Mouse (Mus musculus) embryonic facial prominence, embryonic 14.5 days (tissue): ENCODE data around the gene Grin2b. TPM values are rescaled to one million over a fixed set of nuclear protein-coding genes. Genes with fewer than 3 reads are reported as not detected.
"Not testable (repeated sequence)": the region's sequence is repeated elsewhere in the genome, so short reads cannot be mapped to it uniquely, and the experiment has no call there.

Source experiments
- ATAC-seq: fragments of 200-750 bp; cut with Nextera tagmentation; 2 replicates; pipeline ENCODE4 v1.8.0; 2017; ENCODE audit warnings: low read depth, moderate number of reproducible peaks, moderate TSS enrichment
- DNase-seq: peaks from one replicate; pipeline ENCODE4 v3.0.0-alpha.2; 2015; ENCODE audit warnings: low spot score
- H3K27ac ChIP-seq: fragments of 300-500 bp; sonication (generic); replicated peaks from 2 replicates; pipeline ENCODE4 v1.5.1; 2014; ENCODE audit warnings: low read depth, mild to moderate bottlenecking, low read length, moderate library complexity
- H3K27me3 ChIP-seq: fragments of 300-500 bp; sonication (generic); replicated peaks from 2 replicates; pipeline ENCODE4 v1.6.1; 2014; ENCODE audit warnings: low read length; ENCODE audit not compliant: control insufficient read depth, insufficient read depth
- H3K36me3 ChIP-seq: fragments of 300-500 bp; sonication (generic); 2 replicates; pipeline ENCODE4 v1.6.1; 2014; ENCODE audit warnings: low read length, mixed read lengths; ENCODE audit not compliant: control insufficient read depth, insufficient read depth
- H3K4me1 ChIP-seq: fragments of 300-500 bp; sonication (generic); 2 replicates; pipeline ENCODE4 v1.6.1; 2014; ENCODE audit warnings: antibody characterized with exemption, low read length; ENCODE audit not compliant: control insufficient read depth, insufficient read depth
- H3K4me2 ChIP-seq: fragments of 300-500 bp; sonication (generic); 2 replicates; pipeline ENCODE4 v1.6.1; 2014; ENCODE audit warnings: low read depth, mild to moderate bottlenecking, low read length, moderate library complexity, mixed read lengths
- H3K4me3 ChIP-seq: fragments of 300-500 bp; sonication (generic); 2 replicates; pipeline ENCODE4 v1.5.1; 2014; ENCODE audit warnings: low read depth, mild to moderate bottlenecking, low read length
- H3K9ac ChIP-seq: fragments of 300-500 bp; sonication (generic); 2 replicates; pipeline ENCODE4 v1.6.1; 2014; ENCODE audit warnings: low read depth, mild to moderate bottlenecking, low read length, moderate library complexity, mixed read lengths
- H3K9me3 ChIP-seq: fragments of 300-500 bp; sonication (generic); 2 replicates; pipeline ENCODE4 v1.6.1; 2016; ENCODE audit warnings: low read length; ENCODE audit not compliant: control insufficient read depth
- WGBS: fragments of 180-500 bp; shearing (Covaris S2); extraction: QIAGEN DNeasy Blood & Tissue Kit; methylation state at CpG from one replicate; pipeline ENCODE4 v1.1.7; 2014; 5-methylcytosine and 5-hydroxymethylcytosine counted together
- microRNA-seq: library from miRNA; unstranded; fragments of <30 nt; microRNA quantifications from one replicate; pipeline ENCODE4, GENCODE M21; 2016; ENCODE audit warnings: borderline number of aligned reads
- polyA plus RNA-seq: library from polyadenylated mRNA; unstranded; fragments of >200 nt; fragmentation: Nextera tagmentation; extraction: Ambion mirVana; gene quantifications from 2 replicates; pipeline ENCODE4 v1.2.1, GENCODE M21; 2014

The Grin2b gene
- polyA plus RNA-seq, 1 experiment from 2014 or later: 2.1 TPM

DNA sequence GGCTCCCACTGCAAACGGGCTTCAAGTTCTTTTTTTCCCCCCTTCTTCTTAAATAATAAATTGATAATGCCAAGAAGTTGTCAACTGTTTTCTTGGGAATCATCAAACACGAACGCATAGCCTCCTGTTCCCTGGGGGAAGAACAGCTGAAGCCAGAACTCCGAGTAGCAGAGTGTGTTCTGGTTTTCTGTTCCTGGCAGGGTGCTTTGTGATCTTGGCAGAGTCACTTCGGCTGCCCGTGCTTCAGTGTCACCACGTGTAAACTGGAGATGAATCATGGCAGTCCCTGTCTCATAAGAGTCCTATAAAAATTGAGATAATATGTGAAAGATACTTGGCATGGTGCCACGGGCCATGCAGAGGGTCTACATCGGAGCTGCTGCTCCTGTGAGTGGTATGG, 485.4 kb downstream of the Grin2b start:
- H3K4me2 ChIP-seq: no peak overlapping the region
- WGBS: 66% methylated on average over 9 of the region's 9 CpGs
- H3K4me3 ChIP-seq: no peak overlapping the region
- no peaks in the 10 kb centered on the region for H3K36me3 ChIP-seq
- no peak overlapping the region for H3K9ac ChIP-seq
- no peak for DNase-seq
- no peaks in the 10 kb centered on the region for H3K27me3 ChIP-seq
- ATAC-seq: no peak
- H3K27ac ChIP-seq: no peak overlapping the region
- no peaks in the 10 kb centered on the region for H3K4me1 ChIP-seq
- 0 out of 2 replicates have a peak, but pooled peaks cover 10% of the 10 kb centered on the region for H3K9me3 ChIP-seq

DNA sequence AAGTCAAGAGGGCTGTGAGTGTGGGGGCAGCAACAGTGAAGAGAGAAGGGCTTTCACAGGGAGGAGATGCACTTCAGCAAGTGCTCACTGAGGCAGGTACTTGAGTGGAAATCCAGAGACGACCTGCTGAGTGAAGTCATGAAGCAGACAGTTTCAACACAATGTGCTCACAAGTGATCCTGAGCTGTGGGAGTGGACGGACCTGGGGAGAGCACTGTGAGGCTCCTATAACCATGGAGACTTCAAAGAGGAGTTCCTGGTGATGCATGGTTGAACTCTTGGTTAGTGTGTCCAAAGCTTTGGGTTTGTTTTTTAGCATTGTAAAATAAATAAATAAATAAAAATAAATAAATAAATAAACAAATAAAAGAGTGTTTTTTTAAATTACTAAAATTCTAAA, 489.1 kb downstream of the Grin2b start:
- H3K4me2 ChIP-seq: no peak overlapping the region
- WGBS: 64% methylated on average over 2 of the region's 2 CpGs

DNA sequence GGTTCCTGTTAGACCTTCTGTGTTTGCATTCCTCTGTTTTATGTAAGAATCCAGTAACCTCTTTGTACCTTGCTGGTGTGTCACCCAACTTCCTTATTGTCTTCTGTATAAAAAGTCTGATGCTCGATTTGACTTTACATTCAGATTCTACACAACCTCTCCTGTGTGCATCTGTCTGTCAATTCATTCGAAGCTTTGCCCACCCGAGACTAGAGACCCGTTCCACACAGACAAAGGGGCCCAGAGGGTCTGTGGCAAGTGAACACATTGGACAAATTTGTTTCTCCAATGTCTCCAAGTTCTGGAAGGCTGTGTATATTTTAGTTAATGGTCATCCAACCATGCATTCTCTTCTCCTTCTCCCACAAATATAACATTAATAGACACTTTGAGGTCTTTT, 491.9 kb downstream of the Grin2b start:
- H3K4me3 ChIP-seq, H3K27me3 ChIP-seq, DNase-seq, ATAC-seq, H3K4me2 ChIP-seq, H3K4me1 ChIP-seq, H3K27ac ChIP-seq, H3K9me3 ChIP-seq, H3K36me3 ChIP-seq, H3K9ac ChIP-seq: not testable (repeated sequence)
- 84% methylated on average over 4 of the region's 4 CpGs for WGBS

More for the DNA sequence above, 489.1 kb downstream of the Grin2b start:
- Histone ChIP-seq H3K4me3 (no peak overlapping the region), H3K9me3 (no peaks in the 10 kb centered on the region), H3K9ac (no peak overlapping the region), H3K36me3 (no peaks in the 10 kb centered on the region), H3K27me3 (no peaks in the 10 kb centered on the region), H3K4me1 (no peaks in the 10 kb centered on the region), H3K27ac (no peak overlapping the region)
- ATAC-seq: no peak
- DNase-seq: no peak

DNA sequence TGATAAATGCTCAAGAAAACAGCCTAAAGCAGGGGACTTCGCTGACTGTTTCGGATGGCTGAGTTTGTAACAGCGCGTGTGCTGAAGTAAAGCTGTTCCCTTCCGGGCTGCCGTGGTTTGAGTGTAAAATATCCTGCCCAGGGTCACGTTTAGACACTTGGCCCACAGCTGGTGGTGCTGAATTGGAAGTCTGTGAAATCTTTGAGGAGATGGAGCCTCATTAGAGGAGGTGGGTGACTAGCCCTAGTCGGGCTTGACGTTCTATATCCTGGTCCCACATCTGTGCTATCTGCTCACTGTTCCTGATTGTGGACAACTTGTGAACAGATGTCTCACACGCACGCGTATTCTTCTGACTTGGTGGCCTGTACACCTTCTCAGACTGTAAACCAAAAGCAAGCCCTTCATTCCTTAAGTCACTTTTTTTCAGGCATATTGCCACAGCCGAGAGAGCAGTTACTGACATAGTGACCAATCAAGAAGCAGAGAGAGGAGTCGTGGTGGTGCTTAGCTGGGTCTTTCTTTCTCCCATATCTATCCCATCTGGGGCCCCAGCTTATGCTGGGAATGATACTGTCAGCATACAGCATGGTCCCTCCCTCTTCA, 493.1 kb downstream of the Grin2b start:
- no peaks in the 10 kb centered on the region for H3K36me3 ChIP-seq
- WGBS: 63% methylated on average over 14 of the region's 14 CpGs
- H3K4me3 ChIP-seq: no peak overlapping the region
- no peaks in the 10 kb centered on the region for H3K4me1 ChIP-seq
- ATAC-seq: no peak
- H3K9me3 ChIP-seq: no peaks in the 10 kb centered on the region
- H3K4me2 ChIP-seq: no peak overlapping the region
- H3K27me3 ChIP-seq: no peaks in the 10 kb centered on the region
- H3K27ac ChIP-seq: no peak overlapping the region
- H3K9ac ChIP-seq: no peak overlapping the region
- DNase-seq: no peak

DNA sequence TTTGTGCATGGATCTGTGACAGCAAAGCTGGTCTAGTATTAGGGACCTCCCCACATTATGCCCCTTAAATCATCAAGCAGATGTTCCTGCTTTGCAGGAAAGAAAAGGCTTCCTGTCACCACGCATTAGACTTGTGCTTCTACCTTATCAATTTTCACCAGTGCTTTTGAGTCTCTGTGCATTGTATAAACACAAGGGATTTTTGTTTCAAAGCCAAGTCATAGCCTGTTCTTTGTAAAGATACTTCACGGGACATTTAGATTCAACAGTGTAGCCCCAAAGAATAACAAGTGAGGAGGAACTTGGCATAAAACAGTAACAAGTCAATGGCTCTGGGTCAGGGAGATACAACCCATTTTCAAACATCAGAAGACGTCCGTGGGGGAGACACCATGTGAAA, 498.9 kb downstream of the Grin2b start:
- Histone ChIP-seq H3K9ac (no peak overlapping the region), H3K27me3 (no peaks in the 10 kb centered on the region), H3K36me3 (no peaks in the 10 kb centered on the region), H3K4me1 (no peaks in the 10 kb centered on the region), H3K9me3 (0 out of 2 replicates have a peak, but pooled peaks cover 5% of the 10 kb centered on the region), H3K4me3 (no peak overlapping the region), H3K4me2 (no peak overlapping the region), H3K27ac (no peak overlapping the region)
- 44% methylated on average over 4 of the region's 4 CpGs for WGBS
- no peak for ATAC-seq
- DNase-seq: peak; percentile 57

DNA sequence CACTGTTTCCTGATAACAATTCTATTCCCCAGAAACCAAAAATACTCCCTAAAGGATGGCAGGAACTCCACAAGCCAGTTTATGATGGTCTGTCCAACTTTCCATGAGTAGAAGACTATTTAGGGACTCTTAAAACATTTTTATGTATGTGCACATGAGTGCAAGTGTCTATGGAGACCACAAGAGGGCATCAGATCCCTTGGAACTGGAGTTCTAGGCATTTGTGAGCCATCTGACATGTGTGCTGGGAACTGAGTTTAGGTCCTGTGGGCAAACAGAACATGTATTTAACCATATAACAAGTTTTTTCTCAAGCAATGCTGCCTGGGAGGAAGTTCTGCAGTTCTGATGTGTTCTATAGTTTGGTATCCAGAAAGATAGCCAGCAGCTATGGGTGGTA, 501.3 kb downstream of the Grin2b start:
- Histone ChIP-seq H3K4me3 (no peak overlapping the region), H3K9me3 (0 out of 2 replicates have a peak, but pooled peaks cover 5% of the 10 kb centered on the region), H3K27me3 (no peaks in the 10 kb centered on the region), H3K4me2 (no peak overlapping the region), H3K9ac (no peak overlapping the region), H3K4me1 (no peaks in the 10 kb centered on the region), H3K27ac (no peak overlapping the region), H3K36me3 (no peaks in the 10 kb centered on the region)
- no peak for DNase-seq
- ATAC-seq: no peak

Small RNAs within 50 kb of the gene (microRNA-seq; reads per million reads assigned to microRNA genes)
- not detected for gene Gm22892

Other genes starting within 250 kb of the Grin2b start
- not detected in 2 replicates for gene Gm8994, start 154.0 kb upstream of the Grin2b start, polyA plus RNA-seq
- 0.33 TPM in 1 of 2 replicates, not detected in the other for gene E330021D16Rik, start 242.1 kb upstream of the Grin2b start, polyA plus RNA-seq